In genomic region chr12:55426300-55426699, GRCm38 (mm10) we compare ENCODE assay signal across 22 mouse cellular contexts. TPM values are rescaled to one million over a fixed set of nuclear protein-coding genes. Genes with fewer than 3 reads are reported as not detected.
DNase-seq lines count a peak whose midpoint lies in the region; ATAC-seq and TF ChIP-seq lines count a peak whose summit lies in the region.
"Had no signal": no experiment of that assay in that cellular context is flagged by ENCODE, and none has a peak within 500 bp of the region (broad histone marks: within the 10 kb centered on the region; RNA-seq: fewer than 3 reads in every experiment).

No protein-coding gene starts in this region.

- TF ChIP-seq CTCF in liver, adult 2 months (IDR thresholded peaks at IDR 0.05; ENCODE audit: low read depth, low read length): no peak
- TF ChIP-seq CTCF in liver, postnatal 0 days (IDR thresholded peaks at IDR 0.05; ENCODE audit: low read depth): no peak

- H3K27me3 ChIP-seq in liver, adult 2 months (ENCODE audit: control insufficient read depth, insufficient read depth, low read length): no peaks in the 10 kb centered on the region
- H3K27me3 ChIP-seq in liver, postnatal 0 days (ENCODE audit: insufficient read depth, low read length): no peaks in the 10 kb centered on the region
- H3K27me3 ChIP-seq in liver, embryonic 11.5 days (replicated peaks; ENCODE audit: control insufficient read depth, insufficient read depth, low read length): no peaks in the 10 kb centered on the region
- H3K27me3 ChIP-seq: CH12.LX, Patski had no signal

- H3K36me3 ChIP-seq in liver, adult 2 months (ENCODE audit: control insufficient read depth, insufficient read depth, low read length): no peaks in the 10 kb centered on the region
- H3K36me3 ChIP-seq in liver, postnatal 0 days (replicated peaks; ENCODE audit: insufficient read depth, low read length): no peaks in the 10 kb centered on the region
- no peaks in the 10 kb centered on the region for H3K36me3 ChIP-seq in liver, embryonic 11.5 days (ENCODE audit: control insufficient read depth, insufficient read depth, low read length)

- 32% methylated on average over 7 of the region's 7 CpGs for WGBS in liver, adult 2 months
- WGBS in liver, postnatal 0 days (ENCODE audit: insufficient replicate concordance): 75% methylated on average over 7 of the region's 7 CpGs
- 87% methylated on average over 7 of the region's 7 CpGs for WGBS in liver, embryonic 11.5 days

- ATAC-seq in liver, postnatal 0 days: peak; percentile 79
- ATAC-seq in liver, embryonic 11.5 days (replicated peaks; ENCODE audit: low FRiP score): no peak
- ATAC-seq: activated CD4-positive, CD25-positive, alpha-beta regulatory T cell, adult 4 months; CD4-positive, CD25-positive, alpha-beta regulatory T cell, adult 4 months; Patski had no signal

- no peaks in the 10 kb centered on the region for H3K9me3 ChIP-seq in liver, postnatal 0 days (ENCODE audit: low read length)
- H3K9me3 ChIP-seq in liver, embryonic 11.5 days (ENCODE audit: control insufficient read depth, low read length): no peaks in the 10 kb centered on the region
- H3K9me3 ChIP-seq: G1E had no signal

- 0 out of 2 replicates have a peak overlapping the region, but pooled peaks have one; percentile 0 for H3K4me3 ChIP-seq in liver, adult 2 months (ENCODE audit: insufficient read depth, low read depth, low read length)
- no peak overlapping the region for H3K4me3 ChIP-seq in liver, postnatal 0 days (ENCODE audit: low read depth, low read length)
- no peak overlapping the region for H3K4me3 ChIP-seq in liver, embryonic 11.5 days (ENCODE audit: low read depth, low read length)

- DNase-seq in liver, adult 2 months (ENCODE audit: extremely low read depth, low read depth, low spot score): peak; percentile 95
- DNase-seq in liver (no peak), adipocyte (ENCODE audit: low spot score) (peak; percentile 73)
- DNase-seq in liver, postnatal 0 days: no peak
- DNase-seq in liver, embryonic 11.5 days (ENCODE audit: low spot score): no peak
- no peak for DNase-seq in lung, postnatal 25 days (ENCODE audit: low spot score)
- DNase-seq: adrenal gland, adult 2 months; adrenal gland, adult 8-10 months; adrenal gland, postnatal 10 days; adrenal gland, postnatal 14 days; adrenal gland, postnatal 25 days; adrenal gland, postnatal 36 days; B cell, adult 2 months; cerebellum, adult 11 months; cerebellum, adult 11-12 months; cerebellum, adult 18-20 months; cerebellum, adult 2 months had no signal

- peaks cover 15% of the 10 kb centered on the region for H3K4me1 ChIP-seq in liver, adult 2 months (ENCODE audit: control insufficient read depth, insufficient read depth, low read length)
- H3K4me1 ChIP-seq in liver, postnatal 0 days (ENCODE audit: insufficient read depth): peaks cover 2% of the 10 kb centered on the region
- no peaks in the 10 kb centered on the region for H3K4me1 ChIP-seq in liver, embryonic 11.5 days (replicated peaks; ENCODE audit: control insufficient read depth, insufficient read depth, low read length)

- H3K27ac ChIP-seq in liver, adult 2 months (replicated peaks; ENCODE audit: insufficient read depth, low read depth, low read length): peak overlapping the region; percentile 98
- peak overlapping the region; percentile 17; the same call in 1 of the 2 replicates for H3K27ac ChIP-seq in liver, postnatal 0 days (ENCODE audit: low read depth)
- H3K27ac ChIP-seq in liver, embryonic 11.5 days (ENCODE audit: low read depth, low read length): no peak overlapping the region

- H3K4me2 ChIP-seq in liver, postnatal 0 days (ENCODE audit: low read depth, low read length): no peak overlapping the region
- H3K4me2 ChIP-seq in liver, embryonic 11.5 days: no peak overlapping the region

- TF ChIP-seq POLR2A in liver, adult 2 months (IDR thresholded peaks at IDR 0.05; ENCODE audit: extremely low read depth, insufficient read depth, low read length): no peak

- peak; percentile 61 for TF ChIP-seq EP300 in liver, postnatal 0 days (IDR thresholded peaks at IDR 0.05; ENCODE audit: low read depth)

- H3K9ac ChIP-seq in liver, adult 2 months (ENCODE audit: low read depth, low read length): peak overlapping the region; percentile 52
- H3K9ac ChIP-seq in liver, postnatal 0 days (replicated peaks): no peak overlapping the region
- H3K9ac ChIP-seq in liver, embryonic 11.5 days (ENCODE audit: low read depth, low read length): no peak overlapping the region

- H3K79me2 ChIP-seq in liver, adult 2 months (ENCODE audit: control insufficient read depth, insufficient read depth, low read length): no peaks in the 10 kb centered on the region

RNA-seq across cellular contexts. Expression of gene Psma6, which starts 42.3 kb away (rescaled TPM):
- 132 and 138 TPM in 2 replicates for total RNA-seq in liver, adult 2 months (2014; rRNA removed)
- 51.5 and 55.1 TPM in 2 replicates for polyA plus RNA-seq in liver, adult 2 months (2012; rRNA removed)
- polyA plus RNA-seq in liver, postnatal 0 days (2015; fragmentation: Nextera tagmentation; extraction: Ambion mirVana): 177 and 184 TPM in 2 replicates
- 410 and 426 TPM in 2 replicates for polyA plus RNA-seq in liver, embryonic 11.5 days (2014; fragmentation: Nextera tagmentation; extraction: Ambion mirVana)

Comparison
In these comparisons a context has a peak if more than half of its experiments do, and no peak if none do; other contexts are left out.
1. DNase-seq: peak in liver, adult 2 months (single experiment) and adipocyte (single experiment); none in liver (single experiment), liver, postnatal 0 days (single experiment), liver, embryonic 11.5 days (single experiment) and lung, postnatal 25 days (single experiment).